Mouse (Mus musculus) lung, postnatal 0 days (tissue): ENCODE measurements around the gene H2-Q10.
"Not testable (repeated sequence)": the region's sequence is repeated elsewhere in the genome, so short reads cannot be mapped to it uniquely, and the experiment has no call there.

ENCODE experiments used
- CTCF ChIP-seq: IDR thresholded peaks from 2 replicates; pipeline ENCODE4 v1.5.1; 2016; ENCODE audit warnings: antibody characterized with exemption, mild to moderate bottlenecking
- EP300 ChIP-seq: IDR thresholded peaks from 2 replicates; pipeline ENCODE4 v1.6.1; 2016; ENCODE audit warnings: antibody characterized with exemption, mild to moderate bottlenecking, control low read depth

DNA sequence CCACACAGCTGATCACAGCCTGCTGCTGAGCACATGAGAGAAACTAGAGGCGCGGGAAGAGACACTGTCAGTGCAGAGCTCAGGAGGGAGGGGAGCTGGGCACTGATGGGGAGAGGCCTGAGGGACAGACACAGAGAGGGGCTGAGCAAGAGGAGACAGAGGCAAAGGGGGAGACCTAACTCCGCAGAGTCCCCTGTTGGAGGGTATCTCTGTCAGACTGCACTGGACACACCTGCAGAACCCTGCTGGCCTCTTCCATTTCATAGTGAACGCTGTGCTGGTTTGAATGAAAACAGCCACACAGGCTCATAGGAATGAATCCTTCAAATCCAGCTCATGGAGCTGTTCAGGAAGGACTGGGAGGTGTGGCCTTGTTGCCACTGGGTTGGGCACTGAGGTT lies 48.6 kb upstream of the H2-Q10 start:
- not testable (repeated sequence) for TF ChIP-seq CTCF, EP300
